Mouse (Mus musculus) mouse embryonic stem cell (cell line): Measurements from ENCODE around the gene Krt5.
"Not testable (repeated sequence)": the region's sequence is repeated elsewhere in the genome, so short reads cannot be mapped to it uniquely, and the experiment has no call there.

Experiments used
- in situ Hi-C, 2 experiments: fragments of 300-500 bp; cut with MboI; formaldehyde crosslinking; loops; 1 replicate in 1 of 2; 3 replicates in 1 of 2; pipeline ENCODE4 v1.14.3; 2019 to 2020; ENCODE audit warnings: low sequenced_read_pairs in 2 of 2, low pct_unique_long_range_greater_than_20kb in 1 of 2, mixed read lengths in 1 of 2; ENCODE audit not compliant: unreplicated experiment in 1 of 2

Krt5 gene

GRCm38 (mm10) chr15:101712720-101713119 is at the start of gene Krt5:
TSS of gene Krt5 (minus strand) at chr15:101712898.
- in situ Hi-C loops = no loop called here

- in situ Hi-C loops = no loop called here
Observed at GRCm38 (mm10) chr15:101742711-101743110, 30.0 kb upstream of the Krt5 start, which contains the start of gene Krt71. TSS of gene Krt71 (minus strand) at chr15:101743109.

GRCm38 (mm10) chr15:101737786-101738185 is 25.1 kb upstream of the Krt5 start:
- in situ Hi-C loops = no loop called here

GRCm38 (mm10) chr15:101730653-101731052 is 18.0 kb upstream of the Krt5 start:
- in situ Hi-C loops = no loop called here

- in situ Hi-C loops = no loop called here
Observed at GRCm38 (mm10) chr15:101724686-101725085, 12.0 kb upstream of the Krt5 start.

- in situ Hi-C loops = no loop called here
Observed at GRCm38 (mm10) chr15:101715831-101716230, 3.1 kb upstream of the Krt5 start.

GRCm38 (mm10) chr15:101714356-101714755 is 1.7 kb upstream of the Krt5 start:
- in situ Hi-C loops = no loop called here

- in situ Hi-C loops = no loop called here
Observed at GRCm38 (mm10) chr15:101713731-101714130, 1.0 kb upstream of the Krt5 start.

GRCm38 (mm10) chr15:101708683-101709082 is 4.0 kb downstream of the Krt5 start:
- in situ Hi-C loops = no loop called here

- in situ Hi-C loops = no loop called here
Observed at GRCm38 (mm10) chr15:101707454-101707853, 5.2 kb downstream of the Krt5 start.

- in situ Hi-C loops = no loop called here
Observed at GRCm38 (mm10) chr15:101704066-101704465, 8.6 kb downstream of the Krt5 start.

- in situ Hi-C loops = no loop called here
Observed at GRCm38 (mm10) chr15:101702380-101702779, 10.3 kb downstream of the Krt5 start.

- in situ Hi-C loops = no loop called here
Observed at GRCm38 (mm10) chr15:101699866-101700265, 12.8 kb downstream of the Krt5 start.

- in situ Hi-C loops = no loop called here
Observed at GRCm38 (mm10) chr15:101699192-101699591, 13.5 kb downstream of the Krt5 start.

- in situ Hi-C loops = no loop called here
Observed at GRCm38 (mm10) chr15:101697326-101698188, 15.1 kb downstream of the Krt5 start.

GRCm38 (mm10) chr15:101694207-101694606 is 18.5 kb downstream of the Krt5 start, which contains the start of gene Krt6a:
TSS of gene Krt6a (minus strand) at chr15:101694307.
- in situ Hi-C loops = no loop called here

- in situ Hi-C loops = not testable (repeated sequence)
Observed at GRCm38 (mm10) chr15:101690460-101690859, 22.2 kb downstream of the Krt5 start.

GRCm38 (mm10) chr15:101688161-101688560 is 24.5 kb downstream of the Krt5 start:
- in situ Hi-C loops = no loop called here

GRCm38 (mm10) chr15:101680187-101680586 is 32.5 kb downstream of the Krt5 start, which contains the start of gene Krt6b:
TSS of gene Krt6b (minus strand) at chr15:101680287.
- in situ Hi-C loops = no loop called here

GRCm38 (mm10) chr15:101675978-101676377 is 36.7 kb downstream of the Krt5 start:
- in situ Hi-C loops = no loop called here
